Mouse (Mus musculus): ENCODE measurements around the gene Fam126a.

GRCm38 (mm10) chr5:23900190-23900589 lies 130.3 kb downstream of the Fam126a start:
- no peak for TF ChIP-seq CTCF (IDR thresholded peaks at IDR 0.05; ENCODE audit: borderline replicate concordance, insufficient read depth, low read length)
- TF ChIP-seq POLR2A (IDR thresholded peaks at IDR 0.05; ENCODE audit: low read depth, low read length), result no peak
